14 mouse cellular contexts compared by ENCODE assay signal in the genomic region with DNA sequence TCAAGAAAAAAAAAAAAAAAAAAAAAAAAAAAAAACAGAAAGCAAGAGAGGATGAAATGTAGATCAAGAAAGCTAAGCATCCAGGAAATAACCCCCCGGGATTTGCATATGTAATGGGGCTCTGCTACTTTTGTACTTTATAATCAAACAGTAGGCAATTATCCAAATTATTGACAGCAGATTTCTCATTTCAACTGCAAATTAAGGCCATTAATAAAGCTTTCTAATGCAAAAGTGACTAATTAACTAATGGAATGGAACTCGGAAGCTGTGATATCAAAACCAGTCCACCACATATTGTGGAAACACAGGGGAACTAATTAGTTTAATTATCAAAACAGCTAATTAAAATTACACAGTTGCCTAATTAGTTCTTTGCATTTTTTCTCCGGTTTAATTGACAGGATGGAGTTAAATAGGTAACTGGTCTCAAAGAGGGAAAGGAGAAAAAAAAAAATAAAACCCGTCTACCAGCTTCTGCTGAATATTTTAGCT. TPM values are rescaled to one million over a fixed set of nuclear protein-coding genes. Genes with fewer than 3 reads are reported as not detected.
"Had no signal": no experiment of that assay in that cellular context is flagged by ENCODE, and none has a peak within 500 bp of the region (broad histone marks: within the 10 kb centered on the region; RNA-seq: fewer than 3 reads in every experiment).

No protein-coding gene starts in this region.

- H3K36me3 ChIP-seq: limb, embryonic 15.5 days; liver, embryonic 12.5 days had no signal

- H3K4me3 ChIP-seq: limb, embryonic 15.5 days; liver, embryonic 12.5 days; megakaryocyte, embryonic 14.5 days; myocyte had no signal

- H3K27me3 ChIP-seq: limb, embryonic 15.5 days; liver, embryonic 12.5 days; megakaryocyte, embryonic 14.5 days had no signal

- H3K27ac ChIP-seq: kidney, postnatal 0 days; limb, embryonic 15.5 days; liver, embryonic 12.5 days had no signal

- H3K4me2 ChIP-seq: limb, embryonic 15.5 days; liver, embryonic 12.5 days; lung, embryonic 14.5 days had no signal

- H3K9me3 ChIP-seq: limb, embryonic 15.5 days had no signal

- ATAC-seq: liver, embryonic 12.5 days had no signal

- DNase-seq: kidney, adult 11 months; layer of hippocampus, adult 9-11 months; layer of hippocampus, postnatal 36 days; lung, postnatal 4 days; right cerebral cortex, postnatal 4 days; spleen, adult 18-20 months; thymus, adult 18-20 months; thymus, postnatal 14 days had no signal

- H3K9ac ChIP-seq: limb, embryonic 15.5 days; liver, embryonic 12.5 days; lung, embryonic 14.5 days had no signal

- H3K4me1 ChIP-seq: limb, embryonic 15.5 days; liver, embryonic 12.5 days; megakaryocyte, embryonic 14.5 days had no signal

RNA-seq across cellular contexts. Expression of a gene that starts 0.8 kb away (rescaled TPM):
- polyA plus RNA-seq: myocyte had no signal
